Mouse (Mus musculus): Measurements from ENCODE around the gene Ahnak2.

GRCm38 (mm10) chr12:112746808-112747605, 55.5 kb downstream of the Ahnak2 start:
- TF ChIP-seq POLR2A (IDR thresholded peaks at IDR 0.05; ENCODE audit: low read depth, low read length) (no peak), CTCF (IDR thresholded peaks at IDR 0.05; ENCODE audit: extremely low read depth, insufficient read depth, insufficient read length, insufficient replicate concordance) (peak; percentile 49; the same call in 1 of the 2 replicates)

Data from spleen, adult 2 months (tissue).